Mouse (Mus musculus) kidney, embryonic 14.5 days (tissue): ENCODE data around the gene Lix1l. TPM values are rescaled to one million over a fixed set of nuclear protein-coding genes. Genes with fewer than 3 reads are reported as not detected.

Source experiments
- ATAC-seq: fragments of 200-750 bp; cut with Nextera tagmentation; 2 replicates; pipeline ENCODE4 v1.8.0; 2017; ENCODE audit warnings: moderate number of reproducible peaks, mild to moderate bottlenecking, moderate TSS enrichment, moderate library complexity; ENCODE audit not compliant: low FRiP score, low TSS enrichment
- H3K27ac ChIP-seq: fragments of 300-500 bp; sonication (generic); 2 replicates; pipeline ENCODE4 v1.5.1; 2014; ENCODE audit warnings: low read depth, mild to moderate bottlenecking, low read length, moderate library complexity, mixed read lengths
- H3K27me3 ChIP-seq: fragments of 300-500 bp; sonication (generic); 2 replicates; pipeline ENCODE4 v1.6.1; 2014; ENCODE audit warnings: mild to moderate bottlenecking, low read length; ENCODE audit not compliant: control insufficient read depth, insufficient read depth
- H3K36me3 ChIP-seq: fragments of 300-500 bp; sonication (generic); 2 replicates; pipeline ENCODE4 v1.6.1; 2014; ENCODE audit warnings: low read length, mixed read lengths; ENCODE audit not compliant: control insufficient read depth, insufficient read depth
- H3K4me1 ChIP-seq: fragments of 300-500 bp; sonication (generic); 2 replicates; pipeline ENCODE4 v1.6.1; 2014; ENCODE audit warnings: low read length, mixed read lengths; ENCODE audit not compliant: control insufficient read depth, insufficient read depth
- H3K4me2 ChIP-seq: fragments of 300-500 bp; sonication (generic); replicated peaks from 2 replicates; pipeline ENCODE4 v1.6.1; 2014; ENCODE audit warnings: low read depth, mild to moderate bottlenecking, low read length
- H3K4me3 ChIP-seq: fragments of 300-500 bp; sonication (generic); 2 replicates; pipeline ENCODE4 v1.5.1; 2014; ENCODE audit warnings: mild to moderate bottlenecking, low read length
- H3K9ac ChIP-seq: fragments of 300-500 bp; sonication (generic); 2 replicates; pipeline ENCODE4 v1.6.1; 2014; ENCODE audit warnings: low read depth, mild to moderate bottlenecking, low read length, moderate library complexity
- H3K9me3 ChIP-seq: fragments of 300-500 bp; sonication (generic); 2 replicates; pipeline ENCODE4 v1.6.1; 2016; ENCODE audit warnings: low read length; ENCODE audit not compliant: control insufficient read depth
- WGBS: fragments of 180-500 bp; shearing (Covaris S2); extraction: QIAGEN DNeasy Blood & Tissue Kit; methylation state at CpG from one replicate; pipeline ENCODE4 v1.1.7; 2014; 5-methylcytosine and 5-hydroxymethylcytosine counted together
- polyA plus RNA-seq: library from polyadenylated mRNA; unstranded; fragments of >200 nt; fragmentation: Nextera tagmentation; extraction: Ambion mirVana; gene quantifications from 2 replicates; pipeline ENCODE4 v1.2.1, GENCODE M21; 2014

Lix1l gene
- polyA plus RNA-seq, 1 experiment from 2014 or later, result 5.8 TPM

- Histone ChIP-seq H3K4me3 (peak within 1 kb of the TSS; percentile 78), H3K27ac (peak within 1 kb of the TSS; percentile 71), H3K4me2 (peak within 1 kb of the TSS; percentile 79), H3K4me1 (peaks cover 11% of the 10 kb centered on the region; the same call in 1 of the 2 replicates), H3K9ac (peak within 1 kb of the TSS; percentile 77), H3K36me3 (peaks cover 27% of the 10 kb centered on the region), H3K27me3 (no peaks in the 10 kb centered on the region), H3K9me3 (no peaks in the 10 kb centered on the region)
- 1% methylated on average over 48 of the region's 48 CpGs for WGBS
- ATAC-seq, result peak; percentile 93
Observed at GRCm38 (mm10) chr3:96629729-96630600, 29.0 kb downstream of the Lix1l start, which contains the start of gene Rbm8a. Gene Rbm8a, plus strand, starts transcription at chr3:96629933.

GRCm38 (mm10) chr3:96632058-96632457 lies 31.1 kb downstream of the Lix1l start:
- H3K36me3 ChIP-seq, result peaks cover 28% of the 10 kb centered on the region
- H3K27ac ChIP-seq, result no peak overlapping the region
- H3K4me1 ChIP-seq, result peaks cover 19% of the 10 kb centered on the region; the same call in 1 of the 2 replicates
- no peak overlapping the region for H3K4me2 ChIP-seq
- ATAC-seq, result no peak
- H3K9me3 ChIP-seq, result no peaks in the 10 kb centered on the region
- H3K27me3 ChIP-seq, result no peaks in the 10 kb centered on the region
- H3K4me3 ChIP-seq, result no peak overlapping the region
- no peak overlapping the region for H3K9ac ChIP-seq

- no peaks in the 10 kb centered on the region for H3K9me3 ChIP-seq
- H3K4me3 ChIP-seq, result no peak overlapping the region
- H3K9ac ChIP-seq, result no peak overlapping the region
- H3K27ac ChIP-seq, result no peak overlapping the region
- H3K36me3 ChIP-seq, result peaks cover 45% of the 10 kb centered on the region
- peaks cover 19% of the 10 kb centered on the region; the same call in 1 of the 2 replicates for H3K4me1 ChIP-seq
- H3K27me3 ChIP-seq, result no peaks in the 10 kb centered on the region
- H3K4me2 ChIP-seq, result no peak overlapping the region
- no peak for ATAC-seq
- WGBS, result 75% methylated on average over 1 of the region's 1 CpGs
Observed at GRCm38 (mm10) chr3:96634015-96634414, 33.1 kb downstream of the Lix1l start.

- WGBS, result 2% methylated on average over 60 of the region's 60 CpGs
- peak; percentile 95 for ATAC-seq
- H3K4me2 ChIP-seq, result peak within 1 kb of the TSS; percentile 75
- no peaks in the 10 kb centered on the region for H3K9me3 ChIP-seq
- peaks cover 51% of the 10 kb centered on the region for H3K36me3 ChIP-seq
- H3K27ac ChIP-seq, result peak within 1 kb of the TSS; percentile 87
- no peaks in the 10 kb centered on the region for H3K27me3 ChIP-seq
- H3K4me1 ChIP-seq, result peaks cover 19% of the 10 kb centered on the region; the same call in 1 of the 2 replicates
- peak within 1 kb of the TSS; percentile 91 for H3K4me3 ChIP-seq
- H3K9ac ChIP-seq, result peak within 1 kb of the TSS; percentile 92
Observed at GRCm38 (mm10) chr3:96634928-96635879, 34.3 kb downstream of the Lix1l start, which contains the start of the genes Pex11b and Gm42957. Gene Pex11b, plus strand, starts transcription at chr3:96635376. Gene Gm42957, plus strand, starts transcription at chr3:96635474.

GRCm38 (mm10) chr3:96635906-96636305 lies 35.0 kb downstream of the Lix1l start:
- H3K9ac ChIP-seq, result peak overlapping the region; percentile 92
- H3K27me3 ChIP-seq, result no peaks in the 10 kb centered on the region
- ATAC-seq, result 0 out of 2 replicates have a peak, but pooled peaks have one; percentile 4
- H3K36me3 ChIP-seq, result peaks cover 51% of the 10 kb centered on the region
- H3K4me1 ChIP-seq, result peaks cover 16% of the 10 kb centered on the region; the same call in 1 of the 2 replicates
- H3K4me2 ChIP-seq, result peak overlapping the region; percentile 75
- 10% methylated on average over 15 of the region's 15 CpGs for WGBS
- H3K9me3 ChIP-seq, result no peaks in the 10 kb centered on the region
- peak overlapping the region; percentile 91 for H3K4me3 ChIP-seq
- H3K27ac ChIP-seq, result peak overlapping the region; percentile 87; the same call in 1 of the 2 replicates

GRCm38 (mm10) chr3:96636448-96636847 lies 35.5 kb downstream of the Lix1l start:
- H3K4me3 ChIP-seq, result peak overlapping the region; percentile 91
- 69% methylated on average over 11 of the region's 11 CpGs for WGBS
- no peaks in the 10 kb centered on the region for H3K9me3 ChIP-seq
- no peak overlapping the region for H3K27ac ChIP-seq
- peaks cover 51% of the 10 kb centered on the region for H3K36me3 ChIP-seq
- peaks cover 12% of the 10 kb centered on the region; the same call in 1 of the 2 replicates for H3K4me1 ChIP-seq
- H3K9ac ChIP-seq, result peak overlapping the region; percentile 92
- peak overlapping the region; percentile 75 for H3K4me2 ChIP-seq
- H3K27me3 ChIP-seq, result no peaks in the 10 kb centered on the region
- ATAC-seq, result no peak

GRCm38 (mm10) chr3:96639219-96639618 lies 38.3 kb downstream of the Lix1l start:
- Histone ChIP-seq H3K4me3 (no peak overlapping the region), H3K9me3 (no peaks in the 10 kb centered on the region), H3K4me1 (peaks cover 12% of the 10 kb centered on the region; the same call in 1 of the 2 replicates), H3K27ac (no peak overlapping the region), H3K4me2 (no peak overlapping the region), H3K9ac (no peak overlapping the region), H3K36me3 (peaks cover 43% of the 10 kb centered on the region), H3K27me3 (no peaks in the 10 kb centered on the region)
- ATAC-seq, result no peak
- WGBS, result 92% methylated on average over 1 of the region's 1 CpGs

- H3K36me3 ChIP-seq, result peaks cover 27% of the 10 kb centered on the region
- H3K27ac ChIP-seq, result no peak within 1 kb of the TSS
- no peaks in the 10 kb centered on the region for H3K4me1 ChIP-seq
- 71% methylated on average over 7 of the region's 7 CpGs for WGBS
- no peaks in the 10 kb centered on the region for H3K27me3 ChIP-seq
- ATAC-seq, result peak; percentile 68
- no peaks in the 10 kb centered on the region for H3K9me3 ChIP-seq
- no peak within 1 kb of the TSS for H3K9ac ChIP-seq
- H3K4me3 ChIP-seq, result no peak within 1 kb of the TSS
- no peak within 1 kb of the TSS for H3K4me2 ChIP-seq
Observed at GRCm38 (mm10) chr3:96645018-96645649, 44.2 kb downstream of the Lix1l start, which contains the start of gene Itga10. Gene Itga10, plus strand, starts transcription at chr3:96645584.
